18 mouse cellular contexts compared by ENCODE assay signal in the genomic region with DNA sequence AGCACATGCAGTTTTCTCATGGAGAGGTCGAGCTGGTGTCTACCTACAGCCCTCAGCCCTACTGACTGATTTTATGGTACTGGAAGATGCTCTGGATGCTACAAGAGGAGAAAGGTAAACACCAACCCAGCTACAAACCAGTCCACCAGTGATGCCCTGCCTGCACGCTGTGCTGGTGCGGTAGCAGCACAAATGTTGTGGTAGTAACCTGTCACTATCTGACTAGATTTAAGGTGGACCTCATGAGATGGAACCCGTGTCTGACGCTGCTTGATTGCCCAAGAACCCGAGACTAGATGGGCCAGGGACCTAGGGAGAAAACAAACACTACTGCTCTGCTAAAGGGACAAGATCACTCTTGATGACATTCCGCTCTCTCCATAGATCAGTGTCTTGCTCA. TPM values are rescaled to one million over a fixed set of nuclear protein-coding genes. Genes with fewer than 3 reads are reported as not detected.
"Had no signal": no experiment of that assay in that cellular context is flagged by ENCODE, and none has a peak within 500 bp of the region (broad histone marks: within the 10 kb centered on the region; RNA-seq: fewer than 3 reads in every experiment).

No protein-coding gene starts in this region.

- DNase-seq: forebrain, postnatal 0 days; gastrocnemius, postnatal 14 days; gastrocnemius, postnatal 36 days; heart, adult 18-20 months; heart, postnatal 10 days; heart, postnatal 36 days; kidney, adult 11 months; kidney, adult 2 months; kidney, adult 9 months; kidney, postnatal 14 days; kidney, postnatal 36 days; layer of hippocampus, adult 9-11 months; layer of hippocampus, postnatal 36 days; left cerebral cortex, postnatal 4 days had no signal

RNA-seq across cellular contexts. Expression of gene Wdr63, which starts 50.8 kb away (rescaled TPM):
- total RNA-seq: gastrocnemius, adult 18-20 months; gastrocnemius, adult 8-10 months; gastrocnemius, postnatal 14 days; gastrocnemius, postnatal 36 days; heart, adult 8-10 months; heart, postnatal 10 days; heart, postnatal 36 days; hematopoietic stem cell, adult 5-6 weeks had no signal
